Mouse (Mus musculus): Measurements from ENCODE around the gene Crtc3. TPM values are rescaled to one million over a fixed set of nuclear protein-coding genes. Genes with fewer than 3 reads are reported as not detected.

Gene Crtc3
- polyA plus RNA-seq, 1 experiment from 2014 or later, result 18.6 TPM

GRCm38 (mm10) chr7:80702510-80702909, 13.8 kb upstream of the Crtc3 start:
- no peak overlapping the region for H3K4me3 ChIP-seq
- H3K9me3 ChIP-seq, result no peaks in the 10 kb centered on the region
- no peak overlapping the region for H3K9ac ChIP-seq
- H3K27ac ChIP-seq (replicated peaks), result no peak overlapping the region
- ATAC-seq (ENCODE audit: low read depth), result no peak
- no peak overlapping the region for H3K4me2 ChIP-seq
- 71% methylated on average over 6 of the region's 6 CpGs for whole genome bisulfite sequencing
- no peaks in the 10 kb centered on the region for H3K4me1 ChIP-seq (replicated peaks)
- no peaks in the 10 kb centered on the region for H3K27me3 ChIP-seq
- H3K36me3 ChIP-seq, result no peaks in the 10 kb centered on the region

DNA sequence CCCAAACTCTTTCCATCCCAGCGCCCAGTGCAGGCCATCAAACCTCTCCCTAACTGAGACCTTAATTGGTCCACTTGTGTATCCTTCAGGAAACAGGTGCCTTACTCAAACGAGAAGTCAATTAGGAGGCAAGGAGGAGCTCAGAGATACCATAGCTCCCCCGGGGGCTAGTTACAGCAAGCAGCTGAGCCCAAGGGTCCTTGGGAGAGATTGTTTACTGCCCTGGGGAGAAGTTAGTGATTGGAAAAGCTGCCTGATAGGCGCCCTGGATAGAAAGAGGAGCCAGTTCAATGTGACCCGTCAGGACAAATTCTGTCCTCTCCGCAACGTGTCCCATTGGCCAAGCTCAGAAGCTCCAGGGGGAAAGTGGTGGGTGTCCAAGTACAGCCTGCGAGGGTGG, 11.0 kb upstream of the Crtc3 start:
- ATAC-seq (ENCODE audit: low read depth), result no peak
- no peak overlapping the region for H3K4me3 ChIP-seq
- H3K27ac ChIP-seq (replicated peaks), result no peak overlapping the region
- no peaks in the 10 kb centered on the region for H3K4me1 ChIP-seq (replicated peaks)
- H3K27me3 ChIP-seq, result no peaks in the 10 kb centered on the region
- H3K36me3 ChIP-seq, result no peaks in the 10 kb centered on the region
- H3K4me2 ChIP-seq, result no peak overlapping the region
- no peak overlapping the region for H3K9ac ChIP-seq
- WGBS, result 61% methylated on average over 8 of the region's 8 CpGs
- H3K9me3 ChIP-seq, result no peaks in the 10 kb centered on the region

GRCm38 (mm10) chr7:80698940-80699339, 10.3 kb upstream of the Crtc3 start:
- 76% methylated on average over 3 of the region's 3 CpGs for WGBS
- no peak for ATAC-seq (ENCODE audit: low read depth)
- no peaks in the 10 kb centered on the region for H3K4me1 ChIP-seq (replicated peaks)

GRCm38 (mm10) chr7:80697859-80698258, 9.2 kb upstream of the Crtc3 start:
- H3K4me2 ChIP-seq, result no peak overlapping the region
- 62% methylated on average over 5 of the region's 5 CpGs for WGBS
- no peaks in the 10 kb centered on the region for H3K9me3 ChIP-seq
- H3K4me3 ChIP-seq, result no peak overlapping the region
- H3K4me1 ChIP-seq (replicated peaks), result no peaks in the 10 kb centered on the region
- H3K27ac ChIP-seq (replicated peaks), result no peak overlapping the region
- no peak for ATAC-seq (ENCODE audit: low read depth)
- H3K9ac ChIP-seq, result no peak overlapping the region
- no peaks in the 10 kb centered on the region for H3K36me3 ChIP-seq
- H3K27me3 ChIP-seq, result no peaks in the 10 kb centered on the region

More at GRCm38 (mm10) chr7:80698940-80699339, 10.3 kb upstream of the Crtc3 start:
- Histone ChIP-seq H3K36me3 (no peaks in the 10 kb centered on the region), H3K9ac (no peak overlapping the region), H3K4me2 (no peak overlapping the region), H3K4me3 (no peak overlapping the region), H3K27me3 (no peaks in the 10 kb centered on the region), H3K9me3 (no peaks in the 10 kb centered on the region), H3K27ac (replicated peaks) (no peak overlapping the region)

DNA sequence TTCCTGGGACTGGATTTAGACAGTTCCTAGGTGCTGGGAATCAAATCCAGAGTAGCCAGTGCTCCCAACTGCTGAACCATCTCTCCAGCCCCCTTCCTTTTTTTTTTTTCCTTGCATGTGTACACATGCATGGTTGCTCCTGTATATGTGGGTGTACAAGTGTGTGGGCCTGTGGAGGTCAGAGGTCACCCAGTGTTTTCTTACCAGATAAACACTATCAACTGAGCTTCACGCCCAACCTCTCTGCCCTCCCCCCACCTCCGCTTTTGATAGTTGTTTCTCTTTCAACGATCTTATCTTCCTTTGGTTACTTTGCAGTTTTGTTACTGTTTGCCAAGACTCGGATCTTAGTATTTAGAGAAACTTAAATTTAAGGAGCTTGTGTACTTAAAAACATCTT, 8.2 kb upstream of the Crtc3 start:
- Histone ChIP-seq H3K4me3 (no peak overlapping the region), H3K27me3 (no peaks in the 10 kb centered on the region), H3K36me3 (no peaks in the 10 kb centered on the region), H3K9me3 (no peaks in the 10 kb centered on the region), H3K9ac (no peak overlapping the region), H3K4me2 (no peak overlapping the region), H3K27ac (replicated peaks) (no peak overlapping the region), H3K4me1 (replicated peaks) (no peaks in the 10 kb centered on the region)
- no peak for ATAC-seq (ENCODE audit: low read depth)
- WGBS, result 79% methylated on average over 4 of the region's 4 CpGs

DNA sequence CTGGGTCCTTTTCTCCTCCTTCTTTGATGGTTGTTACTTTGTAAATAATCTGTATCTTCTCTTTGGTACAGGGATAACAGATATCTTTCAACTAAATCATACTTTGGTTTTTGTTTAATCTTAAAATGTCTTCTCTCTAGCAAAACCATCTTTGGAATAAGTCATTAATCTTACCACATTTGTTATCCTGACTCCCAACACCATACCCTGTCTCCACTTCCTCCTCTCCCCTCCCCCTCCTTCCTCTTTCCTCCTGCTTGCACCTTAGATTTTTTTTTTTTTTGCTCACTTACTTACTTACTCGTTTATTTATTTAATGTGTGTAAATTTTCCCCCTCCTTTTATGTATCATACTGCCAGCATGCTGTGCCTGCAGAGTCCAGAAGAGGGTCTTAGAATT, 7.7 kb upstream of the Crtc3 start:
- Histone ChIP-seq H3K4me2 (no peak overlapping the region), H3K27ac (replicated peaks) (no peak overlapping the region), H3K36me3 (no peaks in the 10 kb centered on the region), H3K9me3 (no peaks in the 10 kb centered on the region), H3K9ac (no peak overlapping the region), H3K4me3 (no peak overlapping the region), H3K27me3 (no peaks in the 10 kb centered on the region), H3K4me1 (replicated peaks) (no peaks in the 10 kb centered on the region)
- 50% methylated on average over 1 of the region's 1 CpGs for WGBS
- ATAC-seq (ENCODE audit: low read depth), result no peak

- no peak overlapping the region for H3K4me3 ChIP-seq
- no peaks in the 10 kb centered on the region for H3K9me3 ChIP-seq
- H3K4me1 ChIP-seq (replicated peaks), result peaks cover 13% of the 10 kb centered on the region
- ATAC-seq (ENCODE audit: low read depth), result no peak
- H3K27ac ChIP-seq (replicated peaks), result no peak overlapping the region
- no peaks in the 10 kb centered on the region for H3K27me3 ChIP-seq
- no peak overlapping the region for H3K4me2 ChIP-seq
- 92% methylated on average over 9 of the region's 9 CpGs for WGBS
- H3K9ac ChIP-seq, result no peak overlapping the region
- H3K36me3 ChIP-seq, result no peaks in the 10 kb centered on the region
Observed at GRCm38 (mm10) chr7:80692472-80692871, 3.8 kb upstream of the Crtc3 start.

DNA sequence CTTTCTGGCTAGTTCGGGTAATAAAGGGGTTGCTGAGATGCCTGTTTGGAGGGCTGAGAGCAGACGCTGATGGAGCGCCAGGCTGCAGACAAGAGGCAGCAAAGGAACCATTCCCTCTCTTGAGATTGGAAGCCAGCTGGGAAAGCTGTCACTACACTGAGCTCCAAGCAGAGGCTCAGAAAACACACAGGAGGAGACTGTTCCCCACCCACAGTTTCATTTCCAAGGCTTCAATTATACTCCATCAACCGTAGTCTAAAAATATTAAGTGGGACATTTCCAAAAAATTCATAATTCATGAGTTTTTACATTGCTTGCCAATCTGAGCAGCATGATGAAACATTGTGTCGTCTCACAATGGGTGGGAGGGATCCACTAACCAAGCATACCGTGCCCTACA, 2.5 kb upstream of the Crtc3 start:
- no peak for ATAC-seq (ENCODE audit: low read depth)
- 62% methylated on average over 6 of the region's 6 CpGs for WGBS
- H3K27me3 ChIP-seq, result no peaks in the 10 kb centered on the region
- no peak overlapping the region for H3K9ac ChIP-seq
- H3K4me3 ChIP-seq, result no peak overlapping the region
- H3K4me1 ChIP-seq (replicated peaks), result peaks cover 23% of the 10 kb centered on the region
- no peak overlapping the region for H3K27ac ChIP-seq (replicated peaks)
- H3K4me2 ChIP-seq, result no peak overlapping the region
- no peaks in the 10 kb centered on the region for H3K36me3 ChIP-seq
- H3K9me3 ChIP-seq, result no peaks in the 10 kb centered on the region

DNA sequence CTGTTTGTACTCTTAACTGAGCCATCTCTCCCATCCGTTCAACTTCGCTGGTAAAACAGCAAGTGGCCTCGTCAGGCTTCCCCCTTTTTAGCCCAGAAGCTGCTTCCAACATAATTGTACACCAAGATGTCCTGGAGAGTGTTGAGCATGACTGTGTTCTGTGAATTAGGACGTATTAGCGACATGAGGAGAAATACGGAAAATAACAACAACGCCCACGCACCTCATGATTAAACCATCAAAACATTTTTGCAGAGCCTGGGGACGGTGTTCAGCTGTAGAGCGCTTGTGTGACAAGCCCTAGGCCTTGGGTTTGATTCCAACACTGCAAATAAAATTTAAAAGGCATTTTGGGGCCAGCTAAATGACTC, 529 bp upstream of the Crtc3 start:
- Histone ChIP-seq H3K27me3 (no peaks in the 10 kb centered on the region), H3K9me3 (no peaks in the 10 kb centered on the region), H3K9ac (peak overlapping the region; percentile 98), H3K4me3 (peak overlapping the region; percentile 84), H3K4me2 (peak overlapping the region; percentile 67), H3K36me3 (no peaks in the 10 kb centered on the region), H3K27ac (replicated peaks) (peak overlapping the region; percentile 96), H3K4me1 (replicated peaks) (peaks cover 29% of the 10 kb centered on the region)
- 21% methylated on average over 10 of the region's 10 CpGs for WGBS
- ATAC-seq (ENCODE audit: low read depth), result no peak

DNA sequence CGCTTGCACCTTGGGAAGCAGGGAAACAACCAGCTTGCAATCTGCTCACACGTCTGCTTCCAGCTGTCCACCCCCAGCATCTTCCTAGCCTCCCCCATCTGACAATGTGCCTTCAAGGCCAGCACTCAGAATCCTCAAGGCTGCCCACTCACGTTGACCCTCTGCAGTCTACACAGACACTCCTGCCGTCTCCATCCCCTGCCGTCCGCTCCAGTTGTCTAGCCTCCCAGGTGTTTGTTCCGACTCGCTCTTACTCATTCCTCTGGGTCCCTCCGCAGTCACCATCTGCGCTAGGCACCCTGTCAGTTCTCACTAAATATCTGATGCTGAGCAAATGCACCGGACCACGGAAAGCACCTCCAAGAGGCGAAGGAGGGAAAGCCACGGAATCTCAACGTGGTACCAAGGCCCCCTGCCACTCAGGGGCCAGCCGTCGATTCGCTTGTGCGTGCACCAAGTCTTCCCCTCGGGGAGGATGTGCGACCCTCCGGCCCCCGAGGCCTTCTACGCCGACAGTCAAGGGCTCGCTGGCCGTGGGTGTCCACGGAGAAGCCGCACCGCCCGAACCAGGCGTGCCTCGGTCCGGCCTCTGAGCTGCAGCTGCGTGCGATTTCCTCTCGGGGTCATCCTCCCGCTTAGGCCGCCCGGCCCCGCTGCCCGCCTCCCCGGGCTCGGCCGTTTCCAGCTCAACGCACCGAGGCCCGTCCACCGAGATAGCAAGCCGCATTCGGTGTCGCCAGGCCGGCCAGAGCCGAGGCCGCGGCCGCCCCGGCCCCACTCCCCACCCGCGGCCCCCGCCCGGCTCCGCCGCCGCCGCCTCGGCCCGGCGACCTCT, 739 bp downstream of the Crtc3 start:
- H3K4me3 ChIP-seq, result peak overlapping the region; percentile 84
- H3K4me2 ChIP-seq, result peak overlapping the region; percentile 67
- H3K27me3 ChIP-seq, result no peaks in the 10 kb centered on the region
- no peaks in the 10 kb centered on the region for H3K36me3 ChIP-seq
- WGBS, result 2% methylated on average over 50 of the region's 69 CpGs
- peak overlapping the region; percentile 96 for H3K27ac ChIP-seq (replicated peaks)
- peaks cover 30% of the 10 kb centered on the region for H3K4me1 ChIP-seq (replicated peaks)
- ATAC-seq (ENCODE audit: low read depth), result peak; percentile 61
- H3K9me3 ChIP-seq, result no peaks in the 10 kb centered on the region
- H3K9ac ChIP-seq, result peak overlapping the region; percentile 98

DNA sequence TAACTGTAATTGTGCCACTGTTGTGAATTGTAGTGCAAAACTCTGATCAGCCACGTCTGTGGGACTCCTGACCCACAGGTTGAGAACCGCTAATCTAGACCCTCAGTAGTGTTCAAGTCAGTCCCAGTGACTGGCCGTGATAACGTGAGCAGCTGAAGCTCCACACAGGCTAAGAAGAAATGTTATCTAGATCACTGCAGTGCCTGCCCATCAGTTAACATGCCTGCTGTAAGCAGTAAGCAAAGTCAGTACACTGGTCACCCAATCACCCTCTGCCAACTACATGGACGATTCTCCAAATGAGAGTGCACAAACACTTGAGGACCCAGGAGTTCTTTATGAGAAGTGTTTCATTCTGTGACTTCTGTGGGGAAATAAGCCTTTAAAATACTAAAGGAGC, 3.0 kb downstream of the Crtc3 start:
- H3K4me3 ChIP-seq, result no peak overlapping the region
- WGBS, result 90% methylated on average over 5 of the region's 5 CpGs
- no peak overlapping the region for H3K27ac ChIP-seq (replicated peaks)
- H3K27me3 ChIP-seq, result no peaks in the 10 kb centered on the region
- H3K4me2 ChIP-seq, result no peak overlapping the region
- H3K4me1 ChIP-seq (replicated peaks), result peaks cover 36% of the 10 kb centered on the region
- no peak overlapping the region for H3K9ac ChIP-seq
- no peaks in the 10 kb centered on the region for H3K9me3 ChIP-seq
- H3K36me3 ChIP-seq, result no peaks in the 10 kb centered on the region
- ATAC-seq (ENCODE audit: low read depth), result no peak

DNA sequence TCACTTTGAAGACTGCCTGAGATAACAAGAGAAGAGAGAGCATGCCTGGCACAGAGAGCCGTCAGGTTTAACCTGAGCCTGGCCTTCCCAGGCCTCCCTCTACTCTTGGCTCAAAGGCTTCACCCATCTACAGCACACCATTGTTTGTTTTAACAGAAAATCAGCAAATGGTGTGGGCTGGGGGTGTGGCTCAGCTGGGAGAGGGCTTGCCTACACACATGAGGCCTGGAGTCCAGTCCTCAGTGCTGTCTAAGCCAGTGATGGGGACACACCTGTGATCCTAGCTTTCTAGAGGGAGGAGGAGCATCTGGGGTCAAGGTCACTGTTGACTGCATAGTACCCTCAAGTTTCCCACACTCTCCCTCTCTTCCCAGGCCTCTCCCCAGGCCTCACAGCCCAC, 6.0 kb downstream of the Crtc3 start:
- Histone ChIP-seq H3K27me3 (no peaks in the 10 kb centered on the region), H3K27ac (replicated peaks) (no peak overlapping the region), H3K9ac (no peak overlapping the region), H3K4me2 (no peak overlapping the region), H3K9me3 (no peaks in the 10 kb centered on the region), H3K4me3 (no peak overlapping the region), H3K4me1 (replicated peaks) (peaks cover 32% of the 10 kb centered on the region), H3K36me3 (no peaks in the 10 kb centered on the region)
- WGBS, result 75% methylated on average over 1 of the region's 1 CpGs
- ATAC-seq (ENCODE audit: low read depth), result no peak

All from neural tube, embryonic 13.5 days (tissue).